Mouse (Mus musculus): Measurements from ENCODE around the gene Cacng3. TPM values are rescaled to one million over a fixed set of nuclear protein-coding genes. Genes with fewer than 3 reads are reported as not detected.

The Cacng3 gene
- not detected in 2 replicates for polyA plus RNA-seq (2016; fragmentation: Nextera tagmentation; extraction: Ambion mirVana)

DNA sequence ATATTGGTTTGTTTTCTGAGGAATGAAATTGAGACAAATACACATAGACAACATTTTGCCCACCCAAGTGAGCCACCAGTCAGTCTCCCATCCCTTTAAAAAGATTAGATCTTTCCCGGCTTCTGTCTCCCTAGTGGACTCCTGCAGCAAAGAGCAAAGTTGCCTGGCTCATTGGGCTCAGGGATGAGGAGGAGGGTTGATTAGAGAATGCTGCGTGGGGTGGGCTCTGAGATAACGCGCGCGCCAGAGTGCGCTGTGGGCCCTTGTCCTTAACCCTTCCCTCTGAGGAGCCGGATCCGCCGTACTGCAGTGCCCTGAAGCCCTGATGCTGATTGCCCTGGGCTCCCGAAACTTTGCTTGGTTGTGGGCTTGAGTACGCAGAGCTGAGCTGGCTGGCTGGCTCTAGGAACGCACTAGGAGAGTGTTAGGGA is at the start of gene Cacng3:
Cacng3 (plus strand) TSS at position 51 of the 431 bp plus-strand sequence.
- 20% methylated on average over 13 of the region's 13 CpGs for WGBS
- Histone ChIP-seq H3K27ac (no peak within 1 kb of the TSS), H3K27me3 (ENCODE audit: low read depth, poor library complexity, severe bottlenecking) (peaks cover 15% of the 10 kb centered on the region), H3K9me3 (replicated peaks) (no peaks in the 10 kb centered on the region), H3K36me3 (no peaks in the 10 kb centered on the region), H3K4me1 (no peaks in the 10 kb centered on the region), H3K4me3 (no peak within 1 kb of the TSS)
- no peak for DNase-seq (ENCODE audit: low spot score)

DNA sequence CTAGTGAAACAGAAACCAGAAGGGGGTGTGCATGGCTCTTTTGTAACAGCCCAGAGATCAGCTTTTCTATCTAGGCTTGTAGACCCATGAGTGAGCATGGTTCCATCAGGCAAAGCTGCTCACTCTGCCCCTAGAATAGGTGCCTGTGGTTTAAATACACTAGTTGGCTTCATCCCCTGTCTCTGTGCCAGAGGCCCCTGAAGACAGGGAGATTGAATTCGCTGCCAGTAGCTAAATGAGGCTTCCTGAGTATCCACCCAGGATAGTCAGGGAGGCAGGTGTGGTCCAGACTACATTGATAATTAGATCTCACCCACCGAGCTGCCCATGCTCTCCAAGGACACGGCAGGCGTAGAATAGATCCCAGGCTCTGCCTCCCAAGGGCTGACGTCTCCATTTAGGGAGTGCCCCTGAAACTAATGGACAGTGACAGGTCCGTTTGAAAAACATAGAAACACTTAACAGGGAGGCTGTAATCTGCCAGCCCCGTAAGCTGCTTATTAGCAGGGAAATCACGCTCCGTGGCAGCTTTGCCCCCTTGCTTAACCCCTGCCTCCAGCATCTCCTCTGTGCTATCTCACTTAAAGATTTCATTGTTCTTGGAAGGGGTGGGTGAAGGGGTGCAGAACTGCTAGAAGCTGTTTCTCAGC is 48.0 kb upstream of the Cacng3 start:
- Histone ChIP-seq H3K27me3 (ENCODE audit: low read depth, poor library complexity, severe bottlenecking) (no peaks in the 10 kb centered on the region), H3K27ac (no peak overlapping the region), H3K4me1 (no peaks in the 10 kb centered on the region), H3K4me3 (no peak overlapping the region), H3K9me3 (replicated peaks) (no peaks in the 10 kb centered on the region), H3K36me3 (no peaks in the 10 kb centered on the region)
- WGBS, result 66% methylated on average over 9 of the region's 9 CpGs
- DNase-seq (ENCODE audit: low spot score), result no peak

DNA sequence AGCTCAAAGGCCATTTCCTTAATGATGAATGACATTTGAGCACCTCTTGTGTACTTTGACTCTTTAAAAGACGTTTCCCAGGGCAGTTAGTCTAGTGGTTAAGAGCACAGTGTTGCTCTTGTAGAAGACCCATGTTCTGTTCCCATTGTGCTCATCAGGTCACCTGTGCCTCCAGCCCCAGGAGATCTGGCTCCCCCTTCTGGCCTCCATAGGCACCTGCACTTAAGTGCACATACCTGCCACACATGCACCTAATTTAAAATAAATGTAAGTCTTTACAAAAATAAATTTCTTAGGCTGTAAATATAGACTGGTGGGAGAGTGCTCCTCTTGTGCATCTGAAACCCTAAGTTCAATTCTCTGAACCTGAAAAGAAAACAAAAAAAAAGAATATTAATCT is 46.5 kb upstream of the Cacng3 start:
- Histone ChIP-seq H3K4me3 (no peak overlapping the region), H3K9me3 (replicated peaks) (no peaks in the 10 kb centered on the region), H3K27me3 (ENCODE audit: low read depth, poor library complexity, severe bottlenecking) (no peaks in the 10 kb centered on the region), H3K27ac (no peak overlapping the region), H3K36me3 (no peaks in the 10 kb centered on the region), H3K4me1 (no peaks in the 10 kb centered on the region)
- no peak for DNase-seq (ENCODE audit: low spot score)
- WGBS, result 74% methylated on average over 1 of the region's 1 CpGs

DNA sequence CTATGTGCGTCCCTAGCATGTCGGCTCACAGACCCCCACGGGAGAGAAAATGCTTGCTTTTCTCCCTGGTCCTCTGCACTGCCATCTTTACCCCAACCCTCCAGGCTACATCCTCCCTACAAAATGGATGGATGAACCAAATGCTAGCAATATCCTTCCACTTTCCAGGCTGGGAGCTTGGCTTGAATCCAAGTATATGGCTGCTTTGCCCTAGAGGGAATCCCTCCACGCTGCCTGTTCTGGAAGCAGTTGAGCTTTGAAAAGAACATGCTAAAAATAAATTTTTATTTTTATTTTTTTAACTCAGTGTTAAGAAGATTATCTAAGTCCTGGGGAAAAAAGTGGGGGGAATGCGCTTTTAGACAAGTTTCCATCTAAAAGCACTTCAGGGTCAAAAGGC is 42.2 kb upstream of the Cacng3 start:
- Histone ChIP-seq H3K4me3 (no peak overlapping the region), H3K4me1 (no peaks in the 10 kb centered on the region)

DNA sequence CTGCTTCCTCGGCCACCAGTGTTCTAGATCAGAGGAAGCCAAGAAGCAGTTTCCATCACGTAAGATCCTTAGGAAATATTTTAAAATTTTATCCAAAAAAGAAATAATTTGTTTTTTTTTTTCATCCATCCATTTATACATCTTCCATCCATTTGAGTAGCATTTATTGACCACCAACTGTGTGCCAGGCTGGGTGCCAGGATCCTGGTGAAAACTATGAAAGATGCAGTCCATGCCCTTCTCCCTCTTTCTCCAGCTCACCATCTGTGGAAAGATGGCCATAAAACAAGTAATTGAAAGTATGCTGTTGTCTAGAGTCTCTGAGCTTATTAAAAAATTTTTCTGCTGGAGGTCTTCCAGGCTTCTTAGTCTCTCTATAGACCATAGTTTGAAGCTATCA is 39.9 kb upstream of the Cacng3 start:
- WGBS, result 93% methylated on average over 2 of the region's 2 CpGs
- no peak overlapping the region for H3K27ac ChIP-seq
- no peak overlapping the region for H3K4me3 ChIP-seq
- DNase-seq (ENCODE audit: low spot score), result no peak
- no peaks in the 10 kb centered on the region for H3K36me3 ChIP-seq
- H3K4me1 ChIP-seq, result no peaks in the 10 kb centered on the region
- no peaks in the 10 kb centered on the region for H3K27me3 ChIP-seq (ENCODE audit: low read depth, poor library complexity, severe bottlenecking)
- H3K9me3 ChIP-seq (replicated peaks), result no peaks in the 10 kb centered on the region

More for the DNA sequence above, 42.2 kb upstream of the Cacng3 start:
- Histone ChIP-seq H3K36me3 (no peaks in the 10 kb centered on the region), H3K27me3 (ENCODE audit: low read depth, poor library complexity, severe bottlenecking) (no peaks in the 10 kb centered on the region), H3K27ac (no peak overlapping the region), H3K9me3 (replicated peaks) (no peaks in the 10 kb centered on the region)
- 96% methylated on average over 5 of the region's 5 CpGs for WGBS
- no peak for DNase-seq (ENCODE audit: low spot score)

DNA sequence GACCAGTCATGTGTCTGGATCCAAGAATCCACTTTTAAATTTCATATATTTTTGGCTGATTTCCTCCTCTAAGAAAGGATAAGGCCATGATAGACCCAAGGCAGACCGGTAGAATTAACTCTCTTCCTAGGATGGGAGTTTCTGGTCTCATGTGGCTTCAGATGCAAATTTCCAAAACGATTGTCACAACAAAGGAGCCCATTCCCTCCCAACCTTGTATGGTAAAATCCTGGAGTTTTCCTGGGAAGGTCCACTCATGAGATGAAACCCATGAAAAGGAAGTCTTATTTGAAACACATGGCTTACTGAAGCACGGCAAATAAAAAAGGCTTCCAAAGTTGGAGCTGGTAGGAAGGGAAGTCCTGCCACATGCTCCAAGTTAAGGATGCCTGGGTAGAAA is 39.1 kb upstream of the Cacng3 start:
- no peak for DNase-seq (ENCODE audit: low spot score)

DNA sequence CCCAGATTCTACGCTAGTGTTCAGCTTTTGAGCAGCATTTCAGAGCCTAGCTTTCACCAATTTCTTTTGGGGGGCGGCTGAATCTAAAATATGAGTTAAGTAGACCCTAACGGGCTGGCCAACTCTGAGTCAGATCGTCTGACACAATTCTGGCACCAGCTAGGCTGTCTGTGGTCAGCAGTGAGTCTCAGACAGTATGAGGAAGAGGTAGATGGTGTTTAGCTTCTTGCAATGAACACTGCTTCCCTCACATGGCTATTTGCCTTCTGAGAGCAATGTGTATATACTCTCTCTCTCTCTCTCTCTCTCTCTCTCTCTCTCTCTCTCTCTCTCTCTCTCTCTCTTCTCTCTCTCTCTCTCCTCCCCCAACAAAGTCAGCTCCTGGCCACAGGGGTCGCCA is 37.3 kb upstream of the Cacng3 start:
- no peak overlapping the region for H3K4me3 ChIP-seq
- no peaks in the 10 kb centered on the region for H3K9me3 ChIP-seq (replicated peaks)
- H3K4me1 ChIP-seq, result no peaks in the 10 kb centered on the region
- DNase-seq (ENCODE audit: low spot score), result no peak
- no peaks in the 10 kb centered on the region for H3K36me3 ChIP-seq
- H3K27ac ChIP-seq, result no peak overlapping the region
- 80% methylated on average over 5 of the region's 5 CpGs for WGBS
- H3K27me3 ChIP-seq (ENCODE audit: low read depth, poor library complexity, severe bottlenecking), result no peaks in the 10 kb centered on the region

More for the DNA sequence above, 39.1 kb upstream of the Cacng3 start:
- no peaks in the 10 kb centered on the region for H3K27me3 ChIP-seq (ENCODE audit: low read depth, poor library complexity, severe bottlenecking)
- no peaks in the 10 kb centered on the region for H3K36me3 ChIP-seq
- no peak overlapping the region for H3K27ac ChIP-seq
- H3K9me3 ChIP-seq (replicated peaks), result no peaks in the 10 kb centered on the region
- WGBS, result 74% methylated on average over 3 of the region's 3 CpGs
- H3K4me1 ChIP-seq, result no peaks in the 10 kb centered on the region
- H3K4me3 ChIP-seq, result no peak overlapping the region

DNA sequence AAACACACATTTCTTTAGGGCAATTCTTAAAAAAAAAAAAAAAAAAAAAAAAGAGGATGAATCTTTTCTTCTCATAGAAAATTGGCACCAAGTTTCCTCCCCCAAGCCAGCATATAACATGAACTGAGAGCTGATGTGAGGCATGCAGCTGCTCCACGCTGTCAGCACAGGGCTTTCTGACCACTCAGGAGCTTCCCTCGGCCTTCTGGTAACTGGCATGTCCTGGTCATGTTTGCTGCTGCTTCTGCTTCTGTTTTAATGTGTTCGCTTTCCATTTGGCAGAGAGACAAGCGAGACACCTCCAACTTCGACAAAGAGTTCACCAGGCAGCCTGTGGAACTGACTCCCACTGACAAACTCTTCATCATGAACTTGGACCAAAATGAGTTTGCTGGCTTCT is 36.8 kb upstream of the Cacng3 start:
- 92% methylated on average over 5 of the region's 5 CpGs for WGBS

DNA sequence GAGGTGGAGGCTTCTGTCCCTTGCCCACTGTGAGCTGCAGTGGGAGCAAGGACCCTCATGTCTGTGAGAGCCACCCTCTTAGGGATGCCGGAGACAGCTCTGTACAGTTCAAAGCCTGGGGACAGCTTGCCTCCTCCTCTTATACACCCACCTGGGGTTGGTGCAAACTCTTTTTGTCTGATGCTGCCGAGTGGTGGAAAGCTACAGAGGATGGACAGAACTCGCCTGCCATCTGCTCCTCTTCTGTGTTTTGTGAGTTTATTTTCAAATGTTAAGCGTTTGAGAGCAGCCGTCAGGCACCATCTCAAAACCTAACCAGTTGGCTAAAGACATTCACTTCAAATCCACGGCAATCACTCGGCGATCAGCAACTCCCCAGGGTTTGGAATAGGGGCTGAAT is 26.6 kb upstream of the Cacng3 start:
- DNase-seq (ENCODE audit: low spot score), result no peak
- Histone ChIP-seq H3K4me1 (no peaks in the 10 kb centered on the region), H3K27ac (no peak overlapping the region), H3K9me3 (replicated peaks) (no peaks in the 10 kb centered on the region), H3K27me3 (ENCODE audit: low read depth, poor library complexity, severe bottlenecking) (no peaks in the 10 kb centered on the region), H3K36me3 (no peaks in the 10 kb centered on the region), H3K4me3 (no peak overlapping the region)
- 93% methylated on average over 8 of the region's 8 CpGs for WGBS

More for the DNA sequence above, 36.8 kb upstream of the Cacng3 start:
- Histone ChIP-seq H3K9me3 (replicated peaks) (no peaks in the 10 kb centered on the region), H3K4me3 (no peak overlapping the region), H3K36me3 (no peaks in the 10 kb centered on the region), H3K4me1 (no peaks in the 10 kb centered on the region), H3K27me3 (ENCODE audit: low read depth, poor library complexity, severe bottlenecking) (no peaks in the 10 kb centered on the region), H3K27ac (no peak overlapping the region)
- no peak for DNase-seq (ENCODE audit: low spot score)

DNA sequence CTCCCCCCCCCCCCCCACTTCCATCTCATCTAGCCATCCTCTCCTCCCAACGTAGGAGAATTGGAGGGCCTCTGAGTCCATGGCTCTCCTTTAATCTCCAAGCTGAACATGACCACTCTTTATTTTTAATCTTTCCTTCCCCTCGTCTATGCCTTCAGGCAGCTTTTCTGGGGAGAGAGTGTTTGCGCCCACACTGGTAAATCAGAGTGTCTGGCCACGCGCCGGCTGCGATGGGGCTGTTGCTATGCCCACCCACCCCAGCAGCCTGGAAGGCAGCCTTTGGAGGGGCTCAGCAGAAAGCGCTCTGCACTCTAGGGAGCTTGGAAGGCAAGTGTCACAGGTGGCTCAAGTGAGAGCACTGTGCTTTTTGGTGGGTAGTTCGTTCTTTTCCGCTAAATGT is 21.0 kb upstream of the Cacng3 start:
- DNase-seq (ENCODE audit: low spot score), result no peak
- H3K4me3 ChIP-seq, result no peak overlapping the region
- no peaks in the 10 kb centered on the region for H3K27me3 ChIP-seq (ENCODE audit: low read depth, poor library complexity, severe bottlenecking)
- H3K27ac ChIP-seq, result no peak overlapping the region
- WGBS, result 87% methylated on average over 10 of the region's 10 CpGs
- H3K9me3 ChIP-seq (replicated peaks), result no peaks in the 10 kb centered on the region
- H3K4me1 ChIP-seq, result no peaks in the 10 kb centered on the region
- no peaks in the 10 kb centered on the region for H3K36me3 ChIP-seq

DNA sequence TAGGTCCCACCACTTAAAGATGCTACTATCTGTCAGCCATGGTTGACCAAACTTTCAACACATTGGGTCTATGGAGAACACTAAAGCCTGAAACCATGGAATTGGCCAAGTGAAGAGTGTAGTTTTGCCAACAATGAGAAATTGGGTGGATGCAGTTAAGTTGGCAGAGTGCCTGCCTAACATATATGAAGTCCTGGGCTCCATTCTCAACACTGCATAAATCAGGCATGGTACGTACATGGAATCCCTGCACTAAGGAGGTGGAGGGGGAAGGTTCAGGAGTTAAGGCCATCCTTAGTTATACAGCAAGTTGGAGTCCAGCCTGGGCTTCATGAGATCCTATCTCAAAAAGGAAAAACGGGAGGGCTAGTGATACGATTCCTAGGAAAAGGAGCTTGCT is 17.8 kb upstream of the Cacng3 start:
- H3K27me3 ChIP-seq (ENCODE audit: low read depth, poor library complexity, severe bottlenecking), result no peaks in the 10 kb centered on the region
- no peak overlapping the region for H3K27ac ChIP-seq
- no peak overlapping the region for H3K4me3 ChIP-seq
- no peak for DNase-seq (ENCODE audit: low spot score)
- WGBS, result 83% methylated on average over 3 of the region's 3 CpGs
- no peaks in the 10 kb centered on the region for H3K9me3 ChIP-seq (replicated peaks)
- no peaks in the 10 kb centered on the region for H3K4me1 ChIP-seq
- H3K36me3 ChIP-seq, result no peaks in the 10 kb centered on the region

DNA sequence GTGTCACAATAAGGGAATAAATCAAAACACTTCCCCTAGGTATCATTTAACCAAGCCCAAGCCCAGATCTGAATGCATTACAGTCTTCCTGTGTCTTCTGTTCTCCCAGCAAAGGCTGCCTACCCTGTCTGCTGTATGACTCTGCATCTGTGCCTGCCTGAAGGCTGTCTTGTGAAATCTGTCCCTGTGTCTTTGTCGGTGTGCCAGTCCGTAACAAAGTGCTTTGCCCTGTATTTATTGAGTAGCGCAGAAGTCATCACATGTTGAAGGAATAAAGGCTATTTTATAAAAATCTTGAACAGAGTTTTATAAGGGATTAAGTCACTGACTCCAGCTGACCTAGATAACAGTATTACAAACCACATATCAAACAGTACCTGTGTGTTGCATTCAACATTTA is 13.6 kb upstream of the Cacng3 start:
- DNase-seq (ENCODE audit: low spot score), result no peak
- Histone ChIP-seq H3K9me3 (replicated peaks) (no peaks in the 10 kb centered on the region), H3K36me3 (no peaks in the 10 kb centered on the region), H3K27ac (no peak overlapping the region), H3K4me1 (no peaks in the 10 kb centered on the region), H3K4me3 (no peak overlapping the region), H3K27me3 (ENCODE audit: low read depth, poor library complexity, severe bottlenecking) (no peaks in the 10 kb centered on the region)
- 91% methylated on average over 3 of the region's 3 CpGs for WGBS

DNA sequence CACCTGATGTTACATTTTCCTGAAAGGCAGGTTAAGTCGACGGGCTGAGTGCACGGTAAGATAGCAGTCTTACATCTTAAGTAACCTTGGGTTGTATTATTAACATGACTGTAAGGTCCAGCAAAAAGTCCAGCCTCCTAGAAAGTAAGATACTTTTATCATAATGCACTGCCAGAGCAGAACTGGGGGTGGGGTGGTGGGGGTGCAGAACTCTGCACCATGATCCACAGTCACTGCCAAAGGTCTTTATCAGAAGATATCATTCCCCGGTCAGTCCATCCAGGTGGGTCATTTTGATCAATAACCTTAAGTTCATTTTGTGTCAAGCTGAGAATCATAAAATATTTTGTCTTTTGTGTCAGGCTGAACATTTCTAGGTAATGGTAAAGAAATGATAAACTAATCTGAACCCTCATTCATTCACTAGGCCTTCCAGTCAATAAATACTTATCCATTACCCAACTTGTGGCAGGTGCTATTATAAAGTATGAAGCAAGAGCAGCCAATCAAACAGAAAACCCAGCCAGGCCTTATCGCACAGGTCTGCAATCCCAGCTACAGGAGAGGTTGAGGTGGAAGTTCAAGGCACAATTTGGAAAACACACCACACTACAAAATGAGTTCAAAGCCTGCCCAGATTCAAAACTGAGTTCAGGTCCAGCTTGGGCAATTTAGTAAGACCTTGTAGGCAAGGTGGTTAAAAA is 12.7 kb upstream of the Cacng3 start:
- Histone ChIP-seq H3K4me1 (no peaks in the 10 kb centered on the region), H3K36me3 (no peaks in the 10 kb centered on the region), H3K27me3 (ENCODE audit: low read depth, poor library complexity, severe bottlenecking) (no peaks in the 10 kb centered on the region), H3K9me3 (replicated peaks) (no peaks in the 10 kb centered on the region), H3K27ac (no peak overlapping the region), H3K4me3 (no peak overlapping the region)
- 95% methylated on average over 5 of the region's 5 CpGs for WGBS
- no peak for DNase-seq (ENCODE audit: low spot score)

Data from limb, embryonic 10.5 days (tissue).